Mouse (Mus musculus) right cerebral cortex, postnatal 4 days (tissue): ENCODE data around the gene Olfr954.

Experiments used
- DNase-seq: peaks from one replicate; pipeline ENCODE4 v3.0.0-alpha.2; 2022

Olfr954 gene

DNA sequence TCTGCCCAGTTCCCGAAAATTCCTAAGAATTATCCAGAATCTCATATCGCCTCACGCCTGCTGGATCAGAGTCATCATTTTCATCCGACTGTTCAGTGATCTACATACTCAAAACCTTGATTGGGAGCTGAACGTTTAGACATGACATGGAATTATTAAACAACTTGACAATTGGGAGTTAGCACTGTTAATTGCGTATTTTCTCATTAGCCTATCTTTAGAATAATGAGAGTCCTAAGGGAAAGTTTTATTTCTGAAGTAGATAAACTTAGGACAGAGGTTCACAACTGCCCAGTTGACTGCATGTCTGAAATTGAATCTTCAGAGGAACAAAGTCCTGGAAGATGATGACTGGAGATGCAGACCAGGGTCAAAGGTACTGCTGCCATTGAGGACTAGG, at the start of gene Olfr954:
TSS of gene Olfr954 (plus strand) at position 301 of the 400 bp plus-strand sequence.
- DNase-seq, result no peak

GRCm38 (mm10) chr9:39427048-39427447, 29.5 kb upstream of the Olfr954 start, which contains the start of gene Olfr952:
Gene Olfr952 (minus strand): TSS chr9:39427148.
- DNase-seq, result no peak

- DNase-seq, result no peak
These were observed 15.3 kb downstream of the Olfr954 start, which contains the start of gene Olfr955 for GRCm38 (mm10) chr9:39471844-39472243. Gene Olfr955 (minus strand): TSS chr9:39471944.

GRCm38 (mm10) chr9:39493895-39494294, 37.4 kb downstream of the Olfr954 start, which contains the start of gene Olfr44:
Gene Olfr44 (minus strand): TSS chr9:39493995.
- no peak for DNase-seq

- peak; percentile 77 for DNase-seq
These were observed 52.5 kb downstream of the Olfr954 start for GRCm38 (mm10) chr9:39508998-39509397.

DNA sequence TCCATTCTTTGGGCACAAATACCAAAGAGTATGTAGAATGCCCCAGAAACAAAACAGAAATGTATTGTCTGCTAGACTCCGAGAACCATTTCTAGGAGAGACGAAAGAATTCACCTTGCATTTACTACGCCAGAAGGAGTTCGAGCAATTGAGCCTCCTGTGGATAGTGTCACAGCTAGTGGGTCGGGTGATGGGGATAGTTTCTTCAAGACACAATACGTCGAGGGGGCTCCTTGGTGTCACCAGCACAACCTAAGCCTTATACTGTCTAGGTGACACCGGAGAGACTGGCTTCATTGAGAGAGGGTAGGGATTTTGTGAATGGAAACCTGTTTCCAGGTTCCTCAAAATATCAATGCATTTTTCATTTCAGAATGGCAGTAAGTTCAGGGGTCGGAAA, 52.9 kb downstream of the Olfr954 start:
- DNase-seq, result no peak
